Mouse (Mus musculus): Measurements from ENCODE around the gene Fam222a.

GRCm38 (mm10) chr5:114603975-114604374 lies 36.2 kb downstream of the Fam222a start:
- TF ChIP-seq POLR2A (IDR thresholded peaks at IDR 0.05; ENCODE audit: borderline replicate concordance, extremely low read depth, low read depth, low read length) (no peak), CTCF (IDR thresholded peaks at IDR 0.05; ENCODE audit: insufficient read depth, low read length) (no peak)
